Mouse (Mus musculus) kidney, adult 8-10 months (tissue): Measurements from ENCODE around the gene Slc44a4.
"Not testable (repeated sequence)": the region's sequence is repeated elsewhere in the genome, so short reads cannot be mapped to it uniquely, and the experiment has no call there.

Experiments used
- DNase-seq, 2 experiments: peaks; one replicate each; pipeline ENCODE4 v3.0.0; 2022

Gene Slc44a4

DNA sequence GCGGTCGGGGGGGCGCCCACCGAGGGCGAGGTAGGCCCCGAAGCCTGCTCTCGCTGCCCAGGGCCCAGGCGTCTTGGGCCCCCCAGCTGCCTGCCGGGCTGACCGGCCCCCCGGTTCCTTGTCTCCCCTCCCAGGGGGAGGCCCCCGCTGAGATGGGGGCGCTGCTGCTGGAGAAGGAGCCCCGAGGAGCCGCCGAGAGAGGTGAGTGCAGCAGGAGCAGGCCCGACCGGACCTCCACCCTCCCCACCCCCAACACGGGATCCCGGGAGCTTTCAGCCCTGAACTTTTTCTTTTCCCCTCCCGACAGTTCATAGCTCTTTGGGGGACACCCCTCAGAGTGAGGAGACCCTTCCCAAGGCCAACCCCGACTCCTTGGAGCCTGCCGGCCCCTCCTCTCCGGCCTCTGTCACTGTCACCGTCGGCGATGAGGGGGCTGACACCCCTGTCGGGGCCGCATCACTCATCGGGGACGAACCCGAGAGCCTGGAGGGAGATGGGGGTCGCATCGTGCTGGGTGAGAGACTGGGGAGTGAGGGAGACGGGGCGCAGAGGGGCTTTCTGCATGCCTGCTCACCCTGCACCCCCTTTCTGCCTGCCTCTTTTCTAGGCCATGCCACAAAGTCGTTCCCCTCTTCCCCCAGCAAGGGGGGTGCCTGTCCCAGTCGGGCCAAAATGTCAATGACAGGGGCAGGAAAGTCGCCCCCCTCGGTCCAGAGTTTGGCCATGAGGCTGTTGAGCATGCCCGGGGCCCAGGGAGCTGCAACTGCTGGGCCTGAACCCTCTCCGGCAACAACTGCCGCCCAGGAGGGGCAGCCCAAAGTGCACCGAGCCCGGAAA lies 15.0 kb upstream of the Slc44a4 start:
- DNase-seq = peak in 1 of 2 experiments; percentile 52

GRCm38 (mm10) chr17:34899890-34900243 lies 14.4 kb upstream of the Slc44a4 start:
- peak; percentile 32 to 51 for DNase-seq

DNA sequence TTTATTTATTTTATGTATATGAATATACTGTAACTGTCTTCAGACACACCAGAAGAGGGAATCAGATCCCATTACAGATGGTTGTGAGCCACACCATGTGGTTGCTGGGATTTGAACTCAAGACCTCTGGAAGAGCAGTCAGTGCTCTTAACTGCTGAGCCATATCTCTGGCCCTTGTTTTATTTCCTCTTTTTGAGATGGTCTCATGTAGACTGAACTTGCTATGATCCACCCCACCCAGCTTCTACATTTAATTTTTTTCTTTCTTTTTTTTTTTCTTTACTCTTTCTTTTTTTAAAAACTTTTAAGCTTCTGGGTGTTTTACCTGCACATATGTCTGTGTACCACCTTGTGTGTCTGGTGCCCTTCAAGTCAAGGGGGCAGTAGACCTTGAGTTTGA lies 13.4 kb upstream of the Slc44a4 start:
- DNase-seq = not testable (repeated sequence)

DNA sequence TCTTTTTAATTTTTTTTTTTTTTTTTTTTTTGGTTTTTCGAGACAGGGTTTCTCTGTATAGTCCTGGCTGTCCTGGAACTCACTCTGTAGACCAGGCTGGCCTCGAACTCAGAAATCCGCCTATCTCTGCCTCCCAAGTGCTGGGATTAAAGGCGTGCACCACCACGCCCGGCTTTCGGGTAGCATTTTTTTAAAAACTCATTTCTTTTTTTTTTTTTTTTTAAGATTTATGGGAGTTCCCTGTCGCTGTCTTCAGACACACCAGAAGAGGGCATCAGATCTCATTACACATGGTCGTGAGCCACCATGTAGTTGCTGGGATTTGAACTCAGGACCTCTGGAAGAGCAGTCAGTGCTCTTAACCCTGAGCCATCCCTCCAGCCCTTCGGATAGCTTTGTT lies 12.3 kb upstream of the Slc44a4 start:
- DNase-seq = not testable (repeated sequence)

DNA sequence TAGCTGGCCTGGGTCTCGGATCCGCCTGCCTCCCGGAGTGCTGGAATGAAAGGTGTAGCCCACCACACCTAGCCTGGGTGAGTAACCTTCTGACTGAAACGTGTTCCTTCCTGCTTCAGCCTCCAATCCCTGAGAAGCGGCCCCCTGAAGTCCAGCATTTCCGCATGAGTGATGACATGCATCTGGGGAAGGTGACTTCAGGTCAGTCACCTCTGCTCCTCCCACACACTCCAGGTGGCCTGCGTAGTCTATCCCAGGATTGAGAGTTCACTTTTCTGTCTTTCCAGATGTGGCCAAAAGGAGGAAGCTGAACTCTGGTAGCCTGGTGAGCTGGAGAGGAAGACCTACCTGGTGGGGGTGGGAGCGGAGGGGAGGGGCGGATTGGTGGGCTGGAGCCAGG lies 11.4 kb upstream of the Slc44a4 start:
- DNase-seq = no peak

DNA sequence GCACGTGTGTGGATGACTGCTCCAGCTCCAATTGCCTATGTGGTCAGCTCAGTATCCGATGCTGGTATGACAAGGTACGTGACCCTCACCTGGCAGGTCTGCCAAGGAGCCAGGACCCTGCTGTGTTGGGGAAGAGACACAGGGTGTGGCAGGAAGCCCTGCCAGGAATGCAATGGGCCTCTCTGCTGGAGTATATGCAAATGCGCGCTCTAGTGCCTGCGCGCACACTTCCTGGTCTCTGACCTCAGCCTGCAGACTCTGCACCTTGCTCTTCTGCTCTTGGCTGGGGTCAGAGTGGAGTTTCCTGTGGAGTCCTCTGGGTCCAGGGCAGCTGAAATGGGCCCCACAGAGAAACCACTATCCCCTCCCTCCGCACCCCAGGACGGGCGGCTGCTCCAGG lies 3.3 kb upstream of the Slc44a4 start:
- DNase-seq = peak; percentile 66 to 73

- peak; percentile 70 to 90 for DNase-seq
Measured at GRCm38 (mm10) chr17:34911945-34912351, 2.3 kb upstream of the Slc44a4 start.

DNA sequence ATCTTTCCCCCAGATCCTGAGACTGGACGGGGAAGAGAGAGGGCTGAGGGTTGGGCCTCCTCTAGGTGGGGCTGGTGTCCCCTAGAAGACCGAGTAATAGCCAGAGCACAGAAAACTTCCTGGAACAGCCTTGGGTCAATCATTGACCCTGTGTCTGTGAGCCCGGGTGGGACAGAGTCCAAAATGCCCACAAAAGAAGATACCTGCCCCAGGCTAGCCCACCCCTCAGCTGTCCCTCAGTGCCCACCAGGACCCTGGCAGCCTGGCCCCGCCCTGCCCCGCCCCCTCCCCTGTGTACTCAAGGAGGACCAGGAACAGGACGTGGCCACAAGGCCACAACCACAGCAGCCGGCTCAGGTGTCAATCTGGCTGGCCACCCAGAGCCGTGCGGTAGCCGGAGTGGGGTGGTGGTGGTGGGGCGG lies 1.2 kb downstream of the Slc44a4 start:
- DNase-seq = peak; percentile 85 to 89

DNA sequence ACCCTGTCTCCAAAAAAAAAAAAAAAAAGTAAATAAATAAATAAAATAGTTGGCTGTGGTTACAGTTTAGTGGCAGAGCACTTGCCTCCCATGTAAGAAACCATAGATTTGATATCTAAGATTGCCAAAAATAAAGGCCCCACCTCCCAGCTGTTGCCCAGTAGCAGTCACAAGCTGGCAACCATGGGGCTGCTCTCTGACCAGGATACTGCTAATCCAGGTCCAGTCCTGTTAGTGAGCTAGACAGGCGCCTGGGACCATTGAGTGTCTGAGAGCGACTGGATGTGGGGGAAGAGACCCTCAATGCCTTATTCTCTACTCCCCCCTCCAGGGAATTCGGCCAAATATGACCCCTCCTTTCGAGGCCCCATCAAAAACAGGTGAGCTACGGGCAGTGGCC lies 2.0 kb downstream of the Slc44a4 start:
- DNase-seq = no peak

DNA sequence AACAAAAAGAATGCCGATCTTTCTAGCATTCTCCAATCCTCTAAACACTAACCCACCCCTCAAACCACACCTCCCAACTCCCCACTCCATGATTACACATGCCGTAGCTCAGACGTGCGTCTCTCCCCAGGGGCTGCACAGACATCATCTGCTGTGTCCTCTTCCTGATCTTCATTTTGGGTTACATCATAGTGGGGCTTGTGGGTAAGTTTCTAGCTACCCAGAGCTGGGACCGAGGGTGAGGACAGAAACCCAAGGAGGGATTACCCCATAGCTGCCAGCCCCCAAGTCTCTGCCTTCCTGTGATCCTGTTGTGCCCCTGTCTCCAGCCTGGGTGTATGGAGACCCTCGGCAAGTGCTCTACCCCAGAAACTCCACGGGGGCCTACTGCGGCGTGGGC lies 2.9 kb downstream of the Slc44a4 start:
- DNase-seq = no peak

GRCm38 (mm10) chr17:34922939-34923338 lies 8.7 kb downstream of the Slc44a4 start:
- no peak for DNase-seq

DNA sequence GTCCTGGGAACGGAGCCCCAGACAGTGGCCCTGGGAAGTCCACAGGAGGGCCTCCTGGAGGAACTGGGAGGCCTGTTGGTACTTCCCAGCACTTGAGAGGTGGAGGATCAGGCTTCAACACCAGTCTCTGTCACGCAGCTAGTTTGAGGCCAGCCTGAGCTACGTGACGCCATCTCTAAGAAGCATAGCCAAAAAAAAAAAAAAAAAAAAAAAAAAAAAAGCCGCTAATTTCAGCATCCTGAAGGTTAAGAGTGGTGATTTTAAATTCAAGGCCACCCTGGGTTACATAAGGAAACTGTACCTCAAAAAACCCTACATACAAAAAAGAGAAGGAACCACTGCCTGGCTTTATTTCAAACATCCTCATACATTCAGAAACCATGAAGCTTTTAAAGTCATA lies 10.0 kb downstream of the Slc44a4 start:
- no peak for DNase-seq

- no peak for DNase-seq
Measured at GRCm38 (mm10) chr17:34927306-34928019, 13.2 kb downstream of the Slc44a4 start.

GRCm38 (mm10) chr17:34928841-34929240 lies 14.6 kb downstream of the Slc44a4 start:
- no peak for DNase-seq

GRCm38 (mm10) chr17:34931061-34931734 lies 16.9 kb downstream of the Slc44a4 start, which contains the start of gene Neu1:
TSS of gene Neu1 (plus strand) at chr17:34931253.
- DNase-seq = peak; percentile 99

- DNase-seq = no peak
Measured at GRCm38 (mm10) chr17:34931735-34932098, 17.5 kb downstream of the Slc44a4 start.

- DNase-seq = no peak
Measured at GRCm38 (mm10) chr17:34932287-34932686, 18.0 kb downstream of the Slc44a4 start.

DNA sequence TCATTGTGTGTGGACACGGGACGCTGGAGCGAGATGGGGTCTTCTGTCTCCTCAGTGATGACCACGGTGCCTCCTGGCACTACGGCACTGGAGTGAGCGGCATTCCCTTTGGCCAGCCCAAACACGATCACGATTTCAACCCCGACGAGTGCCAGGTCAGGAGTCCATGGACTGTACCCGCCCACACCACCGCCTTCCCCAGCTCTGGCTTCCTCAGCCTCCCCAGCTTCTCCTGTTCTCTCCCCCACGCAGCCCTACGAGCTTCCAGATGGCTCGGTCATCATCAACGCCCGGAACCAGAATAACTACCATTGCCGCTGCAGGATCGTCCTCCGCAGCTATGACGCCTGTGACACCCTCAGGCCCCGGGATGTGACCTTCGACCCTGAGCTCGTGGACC lies 19.8 kb downstream of the Slc44a4 start:
- DNase-seq = peak; percentile 70 to 77

GRCm38 (mm10) chr17:34934830-34935229 lies 20.6 kb downstream of the Slc44a4 start:
- peak in 1 of 2 experiments; percentile 60 for DNase-seq

DNA sequence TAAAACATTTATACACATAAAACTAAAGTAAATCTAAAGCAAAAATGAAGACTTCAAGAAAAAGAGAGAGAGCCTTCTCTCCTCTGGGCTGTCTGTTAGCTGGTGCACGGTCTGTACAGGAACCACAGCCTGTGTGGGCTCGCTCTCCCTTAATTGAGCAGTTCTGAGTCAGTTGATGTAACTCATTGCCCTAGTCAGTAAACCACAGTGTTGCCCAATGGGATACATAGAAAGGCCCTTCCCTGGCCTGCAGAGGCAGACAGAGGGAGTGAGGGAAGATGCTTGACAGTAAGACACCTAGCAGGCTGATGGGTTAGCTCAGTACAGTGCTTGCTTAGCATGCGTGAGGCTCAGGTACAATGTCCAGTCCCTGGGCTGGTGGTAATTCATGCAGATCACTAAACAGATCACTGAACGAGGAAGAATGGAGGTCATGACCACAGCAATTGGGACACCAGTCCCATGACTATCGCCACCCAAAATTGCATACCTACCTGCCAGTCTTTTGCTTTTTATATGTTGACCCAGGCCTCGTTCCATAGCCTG lies 23.8 kb downstream of the Slc44a4 start:
- DNase-seq = peak; percentile 80 to 86

DNA sequence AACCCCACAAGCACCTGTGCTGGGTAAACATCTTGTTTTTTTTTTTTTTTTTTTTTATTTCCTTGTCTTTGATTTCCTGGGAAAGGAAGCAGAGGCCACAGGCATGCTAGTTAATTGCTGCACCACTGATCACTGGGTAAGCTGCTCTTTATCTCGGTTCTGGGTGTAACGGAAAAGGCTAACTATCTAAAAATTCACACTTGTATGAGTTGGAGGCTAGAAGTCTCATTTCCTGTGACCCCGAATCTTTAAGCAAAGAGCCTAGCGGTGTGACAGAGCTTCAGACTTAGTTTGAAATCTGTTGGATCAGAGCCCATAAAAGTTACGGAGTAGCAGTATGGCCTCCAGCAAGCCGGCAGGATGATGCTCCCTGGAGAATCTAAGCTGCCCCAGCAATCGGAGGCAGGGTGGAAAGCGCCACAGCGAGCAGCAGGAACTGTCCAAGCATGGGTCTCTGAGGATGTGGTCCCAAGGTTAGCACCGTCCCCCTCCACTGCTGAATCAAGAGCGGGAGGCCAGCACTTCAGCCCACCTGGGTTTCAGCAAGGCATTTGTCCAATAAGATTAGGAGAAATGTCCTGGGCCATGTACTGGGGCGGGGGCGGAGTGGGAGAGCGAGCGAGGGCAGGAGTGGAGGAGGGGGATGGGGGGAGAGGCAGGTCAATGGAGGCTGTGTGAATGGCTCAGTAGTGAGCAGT lies 27.2 kb downstream of the Slc44a4 start:
- no peak for DNase-seq

- peak; percentile 63 to 66 for DNase-seq
Measured at GRCm38 (mm10) chr17:34943128-34943815, 29.0 kb downstream of the Slc44a4 start.
